Mouse (Mus musculus) MEL (cell line): Measurements from ENCODE around the gene Krt1. TPM values are rescaled to one million over a fixed set of nuclear protein-coding genes. Genes with fewer than 3 reads are reported as not detected.

ENCODE experiments used
- DNase-seq: peaks from one replicate; pipeline ENCODE4 v3.0.0; 2011; ENCODE audit warnings: low read depth, low spot score
- H3K27ac ChIP-seq: 2 replicates; pipeline ENCODE4 v1.5.1; 2012; ENCODE audit warnings: low read depth, mild to moderate bottlenecking, control low read depth, low read length, moderate library complexity; ENCODE audit not compliant: control insufficient read depth
- H3K27me3 ChIP-seq, 2 experiments: fragments of 150-350 bp in 1 of 2; sonication (generic) in 1 of 2; 2 replicates each; pipeline ENCODE4 v1.6.1; 2012; ENCODE audit warnings: low read length in 2 of 2, mild to moderate bottlenecking in 2 of 2, improper control_type of control experiment in 1 of 2, moderate library complexity in 1 of 2; ENCODE audit not compliant: insufficient read depth in 2 of 2, control insufficient read depth in 1 of 2
- H3K36me3 ChIP-seq, 2 experiments: 2 replicates each; pipeline ENCODE4 v1.6.1; 2012 to 2014; ENCODE audit warnings: low read length in 2 of 2, improper control_type of control experiment in 1 of 2, inconsistent platforms in 1 of 2, mild to moderate bottlenecking in 1 of 2; ENCODE audit not compliant: insufficient read depth in 2 of 2, control insufficient read depth in 1 of 2
- H3K4me1 ChIP-seq, 2 experiments: fragments of 150-350 bp in 1 of 2; sonication (generic) in 1 of 2; 2 replicates each; pipeline ENCODE4 v1.6.1; 2012; ENCODE audit warnings: low read length in 2 of 2, improper control_type of control experiment in 1 of 2, mild to moderate bottlenecking in 1 of 2; ENCODE audit not compliant: insufficient read depth in 2 of 2, control insufficient read depth in 1 of 2
- H3K4me3 ChIP-seq, 2 experiments: fragments of 150-350 bp in 1 of 2; sonication (generic) in 1 of 2; 2 replicates each; pipeline ENCODE4 v1.5.1; 2012; ENCODE audit warnings: low read depth in 2 of 2, low read length in 2 of 2, mild to moderate bottlenecking in 2 of 2, moderate library complexity in 2 of 2, control low read depth in 1 of 2, improper control_type of control experiment in 1 of 2; ENCODE audit not compliant: control insufficient read depth in 1 of 2, insufficient read depth in 1 of 2
- H3K79me2 ChIP-seq: 2 replicates; pipeline ENCODE4 v1.6.1; 2012; ENCODE audit warnings: mild to moderate bottlenecking, low read length, moderate library complexity; ENCODE audit not compliant: control insufficient read depth, poor library complexity, insufficient read depth
- H3K9ac ChIP-seq: 2 replicates; pipeline ENCODE4 v1.6.1; 2012; ENCODE audit warnings: low read depth, mild to moderate bottlenecking, control low read depth, low read length, moderate library complexity; ENCODE audit not compliant: control insufficient read depth, poor library complexity, severe bottlenecking
- H3K9me3 ChIP-seq: fragments of 150-350 bp; sonication (generic); replicated peaks from 2 replicates; pipeline ENCODE4 v1.6.1; 2012; ENCODE audit warnings: mild to moderate bottlenecking, low read length, improper control_type of control experiment, moderate library complexity; ENCODE audit not compliant: insufficient read depth
- BHLHE40 ChIP-seq: IDR thresholded peaks from 2 replicates; pipeline ENCODE4 v1.6.1; 2012; ENCODE audit warnings: low read depth, mild to moderate bottlenecking, inconsistent platforms, low read length, improper control_type of control experiment, borderline replicate concordance
- CHD1 ChIP-seq: IDR thresholded peaks from 2 replicates; pipeline ENCODE4 v1.6.1; 2012; ENCODE audit warnings: low read depth, mild to moderate bottlenecking, inconsistent platforms, low read length, improper control_type of control experiment
- CTCF ChIP-seq, 3 experiments: IDR thresholded peaks in 2 of 3; conservative IDR thresholded peaks in 1 of 3; 2 replicates each; pipeline ENCODE4 v1.5.1; 2011 to 2012; ENCODE audit warnings: low read length in 3 of 3, low read depth in 2 of 3, mild to moderate bottlenecking in 2 of 3, improper control_type of control experiment in 1 of 3, inconsistent platforms in 1 of 3, mixed read lengths in 1 of 3, moderate library complexity in 1 of 3; ENCODE audit not compliant: control insufficient read depth in 1 of 3, insufficient read depth in 1 of 3, poor library complexity in 1 of 3, severe bottlenecking in 1 of 3
- EP300 ChIP-seq, 2 experiments: IDR thresholded peaks; 2 replicates each; pipeline ENCODE4 v1.6.1; 2011; ENCODE audit warnings: improper control_type of control experiment in 2 of 2, low read length in 2 of 2, low read depth in 1 of 2, mild to moderate bottlenecking in 1 of 2
- ETS1 ChIP-seq: IDR thresholded peaks from 2 replicates; pipeline ENCODE4 v1.6.1; 2012; ENCODE audit warnings: low read depth, mild to moderate bottlenecking, inconsistent platforms, low read length, improper control_type of control experiment, moderate library complexity
- GATA1 ChIP-seq: IDR thresholded peaks from 2 replicates; pipeline ENCODE4 v1.6.1; 2011; ENCODE audit warnings: low read depth, low read length, improper control_type of control experiment
- MEF2A ChIP-seq: IDR thresholded peaks from 2 replicates; pipeline ENCODE4 v1.6.1; 2014; ENCODE audit warnings: low read depth, mild to moderate bottlenecking, inconsistent platforms, low read length, improper control_type of control experiment; ENCODE audit not compliant: poor library complexity, insufficient replicate concordance, severe bottlenecking; ENCODE audit errors: extremely low read depth
- MYB ChIP-seq: IDR thresholded peaks from 2 replicates; pipeline ENCODE4 v1.6.1; 2011; ENCODE audit warnings: mild to moderate bottlenecking, low read depth, low read length, improper control_type of control experiment
- NELFE ChIP-seq: IDR thresholded peaks from 2 replicates; pipeline ENCODE4 v1.6.1; 2011; ENCODE audit warnings: low read depth, low read length, improper control_type of control experiment
- NRF1 ChIP-seq: IDR thresholded peaks from 2 replicates; pipeline ENCODE4 v1.6.1; 2014; ENCODE audit warnings: low read depth, mild to moderate bottlenecking, inconsistent platforms, low read length, improper control_type of control experiment, moderate library complexity; ENCODE audit not compliant: poor library complexity, insufficient read depth, severe bottlenecking
- POLR2AphosphoS5 ChIP-seq: IDR thresholded peaks from 2 replicates; pipeline ENCODE4 v1.6.1; 2012; ENCODE audit warnings: low read depth, borderline replicate concordance, mild to moderate bottlenecking, inconsistent platforms, low read length, moderate library complexity, mixed read lengths
- SMC3 ChIP-seq: IDR thresholded peaks from 2 replicates; pipeline ENCODE4 v1.6.1; 2011; ENCODE audit warnings: low read depth, low read length, improper control_type of control experiment
- TCF12 ChIP-seq: IDR thresholded peaks from 2 replicates; pipeline ENCODE4 v1.6.1; 2014; ENCODE audit warnings: low read depth, mild to moderate bottlenecking, inconsistent platforms, low read length, improper control_type of control experiment, moderate library complexity
- UBTF ChIP-seq: IDR thresholded peaks from 2 replicates; pipeline ENCODE4 v1.6.1; 2012; ENCODE audit warnings: low read depth, mild to moderate bottlenecking, inconsistent platforms, low read length, improper control_type of control experiment, moderate library complexity, borderline replicate concordance; ENCODE audit not compliant: insufficient read depth
- USF1 ChIP-seq: IDR thresholded peaks from 2 replicates; pipeline ENCODE4 v1.6.1; 2014; ENCODE audit warnings: low read depth, mild to moderate bottlenecking, inconsistent platforms, low read length, improper control_type of control experiment, moderate library complexity
- ZC3H11A ChIP-seq: IDR thresholded peaks from 2 replicates; pipeline ENCODE4 v1.6.1; 2012; ENCODE audit warnings: low read depth, mild to moderate bottlenecking, inconsistent platforms, low read length, improper control_type of control experiment
- ZKSCAN1 ChIP-seq: IDR thresholded peaks from 2 replicates; pipeline ENCODE4 v1.6.1; 2012; ENCODE audit warnings: low read depth, mild to moderate bottlenecking, inconsistent platforms, low read length, improper control_type of control experiment, moderate library complexity
- ZMIZ1 ChIP-seq: IDR thresholded peaks from 2 replicates; pipeline ENCODE4 v1.6.1; 2012; ENCODE audit warnings: low read depth, mild to moderate bottlenecking, inconsistent platforms, low read length, improper control_type of control experiment, moderate library complexity
- polyA plus RNA-seq, 2 experiments: library from polyadenylated mRNA; stranded (reverse) in 1 of 2; unstranded in 1 of 2; fragments of >175 nt in 1 of 2; fragments of >200 nt in 1 of 2; gene quantifications; 2 replicates each; pipeline versions ENCODE4 v1.2.1 to v1.2.4; 2012; ENCODE audit warnings: low replicate concordance in 2 of 2, low read depth in 1 of 2; ENCODE audit not compliant: insufficient read length in 2 of 2, insufficient read depth in 1 of 2, missing spikeins in 1 of 2
- total RNA-seq: library from RNA; depleted of rRNA; stranded (reverse); fragments of 300-350 nt; gene quantifications from 2 replicates; pipeline ENCODE4 v1.2.3, GENCODE M21; 2012

The Krt1 gene
- total and polyA plus RNA-seq, 3 experiments, result not detected

DNA sequence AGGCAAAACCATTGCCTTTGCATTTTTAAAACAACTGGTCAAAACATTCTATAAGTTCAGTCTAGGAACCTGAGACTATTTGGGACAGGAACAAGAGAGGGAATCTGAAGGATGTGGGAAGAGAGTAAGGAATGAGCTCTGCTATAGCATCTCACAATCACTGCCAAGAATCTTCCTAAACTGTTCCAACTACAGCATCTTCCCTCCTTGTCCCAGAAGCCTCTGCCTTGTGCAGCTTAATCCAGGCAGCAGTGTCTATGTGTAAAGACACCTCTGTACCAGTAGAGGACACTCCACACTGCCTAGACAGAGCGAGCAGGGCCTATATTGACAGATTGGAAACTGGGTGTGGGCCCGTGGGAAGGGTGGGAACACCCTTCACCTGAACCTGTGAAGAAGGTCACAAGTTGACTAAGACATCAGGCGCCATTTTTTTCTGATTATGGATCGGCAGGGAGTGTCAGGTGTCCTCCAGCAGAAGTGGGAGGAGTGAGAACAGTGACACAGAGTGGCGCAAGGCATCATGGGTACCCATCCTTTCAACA, 15.7 kb downstream of the Krt1 start (continued):
- TF ChIP-seq EP300 (IDR thresholded peaks at IDR 0.05; ENCODE audit: low read depth in 1 of 2, low read length in 2 of 2), result no peak
- TF ChIP-seq, all 39 proteins: peak for 0

DNA sequence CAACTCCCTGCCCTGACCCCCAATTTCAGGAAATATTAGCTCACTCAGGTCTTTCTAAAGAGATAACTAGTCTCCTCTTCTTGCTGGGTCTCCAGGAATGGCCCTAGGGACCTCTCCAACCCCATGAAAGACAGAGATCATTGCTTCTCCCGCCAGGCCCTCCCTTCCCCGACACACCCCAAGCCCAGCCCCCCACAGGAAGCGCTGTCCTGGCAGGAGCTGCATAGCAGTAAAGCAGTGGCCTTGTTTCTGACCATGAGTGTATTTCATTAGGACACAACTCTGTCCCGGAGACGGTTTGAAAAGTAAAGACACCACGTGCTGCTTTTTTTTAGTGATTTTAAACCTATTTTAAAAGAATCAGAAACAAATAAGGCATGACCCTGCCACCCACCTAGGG, 17.5 kb downstream of the Krt1 start:
- no peak overlapping the region for H3K27ac ChIP-seq
- no peak for DNase-seq
- peaks cover 0 to 6% of the 10 kb centered on the region in 2 experiments; a peak in 3 of 4 replicates for H3K27me3 ChIP-seq
- H3K9me3 ChIP-seq, result no peaks in the 10 kb centered on the region
- no peak overlapping the region for H3K9ac ChIP-seq
- no peaks in the 10 kb centered on the region for H3K4me1 ChIP-seq
- no peak overlapping the region for H3K4me3 ChIP-seq
- TF ChIP-seq NELFE (no peak), TCF12 (no peak), USF1 (no peak), SMC3 (no peak), CTCF (IDR thresholded peaks at IDR 0.05 in 2 of 3, conservative IDR thresholded peaks at IDR 0.05 in 1 of 3; ENCODE audit: control insufficient read depth in 1 of 3, insufficient read depth in 1 of 3, low read depth in 2 of 3, low read length in 3 of 3, poor library complexity in 1 of 3, severe bottlenecking in 1 of 3) (no peak), GATA1 (no peak), MYB (no peak), ETS1 (no peak), ZC3H11A (no peak), CHD1 (no peak), EP300 (IDR thresholded peaks at IDR 0.05; ENCODE audit: low read depth in 1 of 2, low read length in 2 of 2) (no peak), ZKSCAN1 (no peak), ZMIZ1 (no peak), BHLHE40 (no peak), MEF2A (no peak), UBTF (no peak)
- TF ChIP-seq, all 39 proteins: peak for 0
- Histone ChIP-seq H3K79me2 (no peaks in the 10 kb centered on the region), H3K36me3 (no peaks in the 10 kb centered on the region)

DNA sequence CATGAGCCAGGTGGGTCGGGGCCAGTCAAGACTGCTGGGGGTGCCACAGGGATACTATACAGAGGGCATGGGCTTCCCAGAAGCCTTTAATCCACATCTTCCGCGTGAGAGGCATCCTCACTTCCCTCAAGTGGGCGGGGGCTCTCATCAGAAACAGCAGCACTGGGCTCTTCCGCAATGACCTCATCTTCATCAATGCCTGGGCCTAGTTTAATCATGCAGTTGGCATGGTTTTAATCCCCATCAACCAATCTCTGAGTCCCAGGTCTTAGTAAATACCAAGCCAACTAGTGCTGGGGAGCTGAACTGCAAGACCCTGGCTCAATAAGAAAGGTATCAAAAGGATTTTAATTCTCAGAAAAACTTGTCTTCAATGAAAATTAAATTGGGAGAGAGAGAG, 21.2 kb downstream of the Krt1 start:
- TF ChIP-seq POLR2AphosphoS5 (no peak), NRF1 (no peak), USF1 (no peak), ZC3H11A (no peak)
- Histone ChIP-seq H3K9ac (no peak overlapping the region), H3K4me3 (no peak overlapping the region), H3K27ac (no peak overlapping the region), H3K9me3 (no peaks in the 10 kb centered on the region), H3K36me3 (no peaks in the 10 kb centered on the region), H3K4me1 (no peaks in the 10 kb centered on the region), H3K79me2 (no peaks in the 10 kb centered on the region), H3K27me3 (peaks cover 0 to 6% of the 10 kb centered on the region in 2 experiments; a peak in 2 of 4 replicates)
- no peak for DNase-seq
